Mouse (Mus musculus): ENCODE measurements at regions not wholly inside any gene's neighbourhood (a gene's known extent, or its start where the extent isn't known, plus 50 kb on each side); places are given as distances from the start of the nearest gene placed in this dataset.

DNA sequence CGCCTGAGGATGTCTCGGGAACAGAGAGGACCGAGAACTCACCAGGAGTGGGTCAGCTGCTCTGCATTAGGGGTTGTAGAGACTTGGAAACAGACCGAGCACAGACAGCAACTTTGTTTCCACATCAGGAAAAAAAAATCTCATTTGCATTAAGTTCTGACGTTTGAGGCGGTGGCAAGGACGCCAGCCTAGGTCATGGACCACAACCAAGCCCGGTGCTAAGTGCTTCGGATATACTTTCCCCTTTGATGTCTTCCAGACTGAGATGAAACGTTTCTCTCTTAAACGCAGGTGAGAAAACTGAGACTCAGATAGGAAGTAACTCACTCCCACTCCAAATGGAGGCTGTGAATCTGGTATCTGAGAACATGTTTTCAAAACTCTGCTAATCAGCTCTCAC, 169.9 kb downstream of the Fam43a start:
- no peak for DNase-seq (ENCODE audit: extremely low read depth, low read depth, low spot score)

GRCm38 (mm10) chr16:30772802-30773201, 173.3 kb downstream of the Fam43a start:
- no peak for DNase-seq (ENCODE audit: extremely low read depth, low read depth, low spot score)

DNA sequence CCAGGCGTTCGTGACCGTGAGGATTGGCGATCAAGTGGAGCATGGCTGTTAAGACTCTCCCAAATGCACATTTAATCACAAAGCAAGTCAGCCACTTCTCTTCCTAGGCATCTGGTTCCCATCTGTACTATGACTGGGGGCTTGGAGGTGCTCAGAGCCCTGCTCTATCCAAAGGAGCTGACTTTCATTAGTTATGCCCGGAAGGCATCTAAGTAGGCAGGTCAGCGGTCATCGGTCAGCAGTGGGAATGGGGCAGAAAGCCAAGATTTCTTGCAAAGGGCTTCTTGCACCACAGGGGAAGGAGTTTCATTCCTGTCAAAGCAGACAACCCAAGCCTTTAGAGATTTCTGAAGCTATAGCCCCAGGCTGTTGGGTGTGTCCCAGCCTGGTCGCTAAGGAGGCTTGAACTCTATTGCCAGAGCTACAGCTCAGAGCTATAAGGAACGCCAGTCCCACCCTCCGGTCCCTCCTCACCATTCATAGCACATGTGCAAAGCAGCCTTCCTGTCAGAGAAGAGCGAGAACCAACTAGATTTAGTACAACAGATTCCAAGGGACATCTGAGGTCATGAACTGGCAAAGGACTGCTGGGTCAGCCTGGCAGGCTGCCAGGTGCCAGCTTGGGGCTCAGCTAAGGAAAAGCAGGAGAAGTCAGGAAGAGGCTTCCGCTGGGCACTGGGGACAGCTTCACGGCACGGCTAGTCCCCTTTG, 175.6 kb downstream of the Fam43a start:
- DNase-seq (ENCODE audit: extremely low read depth, low read depth, low spot score) = no peak

- DNase-seq (ENCODE audit: extremely low read depth, low read depth, low spot score) = no peak
Measured at GRCm38 (mm10) chr16:30775740-30776700, 176.5 kb downstream of the Fam43a start.

DNA sequence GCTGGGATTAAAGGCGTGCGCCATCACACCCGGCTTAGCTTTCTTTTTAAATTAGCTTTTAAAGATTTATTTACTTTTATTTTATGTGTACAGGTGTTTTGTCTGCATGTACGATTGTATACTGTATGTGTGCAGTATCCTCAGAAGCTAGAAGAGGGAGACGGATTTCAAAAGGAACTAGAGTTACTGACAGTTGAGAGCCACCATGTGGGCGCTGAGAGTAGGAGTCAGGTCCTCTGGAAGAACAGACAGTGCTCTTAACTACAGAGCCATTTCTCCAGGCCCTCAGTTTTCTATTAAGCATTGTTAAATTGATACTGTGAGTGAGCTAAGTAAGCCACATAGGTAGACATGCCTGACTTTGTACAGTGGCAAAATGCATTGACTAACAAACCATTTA, 177.9 kb downstream of the Fam43a start:
- no peak for DNase-seq (ENCODE audit: extremely low read depth, low read depth, low spot score)

DNA sequence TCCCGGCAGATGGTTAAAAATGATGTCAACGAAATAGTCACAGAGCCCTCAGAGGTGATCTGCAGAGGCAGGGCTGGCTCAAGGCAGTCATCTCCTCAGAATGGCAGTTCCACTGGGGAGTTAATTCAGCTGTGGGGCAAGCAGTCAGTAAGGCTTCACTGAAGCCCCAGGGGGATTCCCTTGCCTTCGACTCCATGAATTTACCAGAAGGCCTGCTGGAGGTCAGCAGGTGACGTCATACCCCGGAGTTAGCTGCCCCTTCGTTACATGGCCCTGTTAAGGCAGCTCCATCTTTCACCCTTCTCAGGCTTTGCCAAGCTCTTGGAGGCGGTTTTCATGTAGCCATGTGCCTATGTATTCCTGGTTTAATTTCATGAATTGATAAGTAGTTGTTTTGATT, 178.6 kb downstream of the Fam43a start:
- no peak for DNase-seq (ENCODE audit: extremely low read depth, low read depth, low spot score)

DNA sequence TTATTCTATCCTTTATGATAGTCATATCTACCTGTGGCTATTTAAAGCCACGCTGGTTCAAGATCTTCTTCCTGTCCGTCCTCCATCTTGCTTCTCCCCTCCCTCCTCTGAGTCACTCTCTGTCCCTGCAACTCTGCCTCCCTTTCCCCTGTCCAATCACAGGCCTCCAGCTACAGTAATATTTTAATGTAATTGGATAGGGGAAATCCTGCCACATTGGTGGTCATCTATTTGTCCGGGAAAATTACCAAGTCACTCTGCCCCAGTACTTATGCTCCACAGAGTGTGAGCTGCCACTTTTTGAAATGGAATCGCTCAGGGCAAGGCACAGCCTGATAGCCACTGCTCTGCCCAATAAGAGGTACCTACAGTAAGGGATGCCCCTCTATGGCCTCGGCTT, 179.4 kb downstream of the Fam43a start:
- DNase-seq (ENCODE audit: extremely low read depth, low read depth, low spot score) = no peak

GRCm38 (mm10) chr16:30784261-30784660, 184.7 kb downstream of the Fam43a start:
- DNase-seq (ENCODE audit: extremely low read depth, low read depth, low spot score) = no peak

GRCm38 (mm10) chr16:30784949-30785348, 185.4 kb downstream of the Fam43a start:
- no peak for DNase-seq (ENCODE audit: extremely low read depth, low read depth, low spot score)

DNA sequence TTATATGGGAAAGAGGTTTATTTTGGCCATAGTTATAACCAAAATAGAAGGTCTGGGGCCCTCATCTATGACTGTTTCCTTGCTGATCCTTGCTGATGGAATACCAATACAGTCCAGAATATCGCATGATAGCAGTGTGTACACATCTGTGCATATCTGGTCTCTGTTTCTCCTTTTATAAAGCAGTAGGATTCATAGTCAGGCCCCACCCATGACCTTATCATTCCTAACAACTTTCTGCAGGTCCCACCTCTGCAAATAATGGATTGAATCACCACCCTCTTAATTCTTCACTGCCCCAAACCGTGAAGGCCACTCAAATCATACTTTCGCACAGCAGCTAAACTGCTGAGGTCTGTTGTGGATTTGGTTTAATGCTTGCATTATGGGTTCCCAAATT, 186.5 kb downstream of the Fam43a start:
- DNase-seq (ENCODE audit: extremely low read depth, low read depth, low spot score) = no peak

DNA sequence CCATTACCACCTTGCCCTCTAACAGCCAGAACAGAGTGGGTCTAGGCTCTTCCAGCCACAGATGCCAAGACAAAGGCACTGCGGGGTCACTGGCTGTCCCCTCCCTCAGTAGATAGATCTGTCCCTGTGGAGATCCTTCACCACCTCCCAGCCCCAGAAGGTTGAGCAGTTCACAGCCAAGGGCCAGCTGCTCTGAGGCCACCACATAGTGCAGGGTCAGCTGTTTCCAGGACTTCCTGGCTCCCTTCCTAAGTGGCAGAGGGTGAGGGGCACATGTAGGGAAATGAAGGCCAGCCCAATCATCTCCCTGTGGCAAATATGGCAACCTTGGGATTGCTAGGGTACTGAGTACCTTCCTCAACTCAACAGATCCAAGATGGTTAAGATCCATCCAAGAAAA, 187.8 kb downstream of the Fam43a start:
- no peak for DNase-seq (ENCODE audit: extremely low read depth, low read depth, low spot score)

DNA sequence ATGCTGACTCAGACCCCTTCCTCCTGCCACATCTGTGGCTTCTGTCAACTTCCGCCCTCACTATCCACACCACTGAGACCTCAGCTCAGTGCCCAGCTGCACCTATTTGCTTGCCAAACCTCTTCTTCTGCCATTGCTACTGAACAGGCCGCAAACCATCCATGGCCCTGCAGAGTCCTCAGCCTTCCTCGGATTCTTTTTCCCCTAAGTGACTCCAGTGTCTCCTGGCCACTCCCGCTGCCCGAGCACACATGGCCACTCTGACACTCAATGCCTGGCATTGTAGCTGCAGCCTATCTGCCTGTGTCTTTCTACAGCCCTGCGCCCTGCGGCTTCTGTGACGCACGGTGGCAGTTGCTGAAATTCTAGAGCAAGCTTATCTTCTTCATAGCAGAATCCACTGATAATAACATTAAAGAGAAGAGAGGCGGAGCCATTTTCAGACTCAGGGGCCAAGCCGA, 188.8 kb downstream of the Fam43a start:
- DNase-seq (ENCODE audit: extremely low read depth, low read depth, low spot score) = no peak

GRCm38 (mm10) chr16:30788944-30789781, 189.6 kb downstream of the Fam43a start:
- DNase-seq (ENCODE audit: extremely low read depth, low read depth, low spot score) = no peak

- DNase-seq (ENCODE audit: extremely low read depth, low read depth, low spot score) = no peak
Measured at GRCm38 (mm10) chr16:30790036-30790435, 190.5 kb downstream of the Fam43a start.

- DNase-seq (ENCODE audit: extremely low read depth, low read depth, low spot score) = no peak
Measured at GRCm38 (mm10) chr16:30790551-30791001, 191.1 kb downstream of the Fam43a start.

DNA sequence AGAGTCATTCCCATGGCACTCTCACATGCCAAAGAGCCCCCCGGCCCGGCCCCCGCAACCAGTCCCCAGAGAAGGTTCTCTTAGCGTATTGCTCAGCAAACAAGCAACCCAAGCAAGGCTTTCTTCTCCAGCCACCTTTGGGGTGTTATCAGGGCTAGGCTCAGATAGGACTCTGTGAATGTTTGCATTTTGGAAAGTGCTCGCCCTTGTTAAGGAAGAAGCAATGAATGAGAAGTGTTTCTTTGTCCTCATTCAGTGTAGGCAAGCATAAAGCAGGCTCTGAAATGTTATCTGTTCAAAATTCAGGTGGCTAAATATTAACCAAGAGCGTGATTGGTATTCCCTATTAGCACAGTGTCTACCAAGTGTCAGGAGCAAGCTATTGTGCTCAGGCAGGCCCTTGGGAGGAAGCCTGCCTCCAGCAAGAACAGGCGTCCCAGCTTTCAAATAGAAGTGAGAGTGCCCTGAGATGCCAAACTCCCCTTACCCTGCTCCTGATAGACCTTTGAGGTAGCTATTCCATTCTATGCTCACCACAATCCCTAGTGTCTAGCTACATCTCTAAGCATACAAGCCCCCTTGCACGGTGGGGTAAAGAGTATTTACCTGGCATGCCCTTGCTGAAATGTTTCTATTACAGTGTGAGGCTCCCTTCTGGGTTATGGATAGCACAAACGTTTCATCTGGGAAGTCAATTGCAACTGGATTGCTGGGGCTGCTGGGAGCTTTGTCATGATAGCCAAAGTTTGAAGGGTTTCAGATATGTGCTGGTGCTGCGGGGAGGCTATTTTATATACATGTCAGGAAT, 191.7 kb downstream of the Fam43a start:
- no peak for DNase-seq (ENCODE audit: extremely low read depth, low read depth, low spot score)

DNA sequence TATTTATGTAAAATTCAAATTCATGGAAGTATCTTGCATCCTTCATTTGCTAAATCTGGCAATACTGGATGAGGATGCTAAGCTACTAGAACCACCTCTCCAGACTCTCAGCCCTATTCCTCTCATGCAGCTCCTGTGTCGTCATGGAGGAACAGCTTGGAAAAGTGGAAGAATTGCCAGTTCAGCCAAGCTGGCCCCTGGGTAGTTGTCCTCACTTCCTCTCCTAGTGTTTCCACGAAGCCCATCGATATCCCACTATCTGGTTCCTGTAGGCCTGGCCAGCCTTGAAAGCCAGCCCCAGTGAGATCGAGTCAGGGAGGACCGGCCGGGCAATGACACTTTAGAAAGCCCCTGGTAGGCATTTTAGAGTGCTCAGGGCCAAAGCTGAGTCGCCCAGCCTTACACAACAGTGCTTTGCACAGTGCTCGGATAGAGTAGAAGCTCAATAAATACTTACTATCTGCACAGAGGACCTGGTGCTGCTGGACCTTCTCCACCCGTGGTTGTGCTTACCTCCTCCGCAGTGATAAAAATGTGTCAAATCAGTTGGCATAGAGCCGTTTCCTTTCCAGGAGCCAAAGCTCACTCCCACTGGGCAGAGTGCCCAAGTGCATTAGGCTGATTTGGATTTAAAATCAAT, 193.3 kb downstream of the Fam43a start:
- no peak for DNase-seq (ENCODE audit: extremely low read depth, low read depth, low spot score)

DNA sequence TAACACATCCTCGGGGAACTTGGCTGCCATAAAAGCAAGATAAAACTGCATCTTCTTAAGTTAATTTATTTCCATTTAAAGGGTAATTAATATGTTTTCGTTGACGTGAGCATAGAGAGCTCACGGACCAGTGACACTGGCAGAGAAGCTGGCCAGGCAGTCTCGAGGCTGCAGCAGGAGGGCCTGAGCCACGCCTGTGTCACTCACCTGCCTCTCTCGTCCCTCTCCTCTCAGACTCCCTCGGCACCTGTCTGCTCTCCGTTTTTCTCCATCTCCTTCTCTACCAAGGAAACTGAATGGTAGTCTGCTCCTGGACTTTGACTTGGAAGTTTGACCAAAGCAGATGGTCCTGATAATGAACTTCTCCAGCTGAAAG, 193.8 kb downstream of the Fam43a start:
- DNase-seq (ENCODE audit: extremely low read depth, low read depth, low spot score) = no peak

DNA sequence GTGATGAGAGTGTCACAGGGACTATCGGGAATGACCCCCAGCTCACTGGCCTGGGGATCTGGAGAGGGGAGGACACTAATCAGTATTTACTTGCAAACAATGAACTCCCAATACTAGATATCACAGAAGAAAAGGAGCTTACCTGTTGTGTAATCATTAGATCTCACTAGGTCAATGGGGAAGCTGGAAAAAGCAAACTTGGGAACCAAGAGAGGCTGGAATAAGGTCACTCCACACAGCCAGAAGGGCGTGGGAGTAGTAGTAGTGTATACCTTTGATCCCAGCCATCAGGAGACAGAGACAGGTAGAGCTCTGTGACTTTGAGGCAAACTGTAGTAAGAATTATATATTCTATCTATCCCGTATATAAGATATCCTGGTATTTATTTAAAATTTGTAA, 194.3 kb downstream of the Fam43a start:
- DNase-seq (ENCODE audit: extremely low read depth, low read depth, low spot score) = no peak

DNA sequence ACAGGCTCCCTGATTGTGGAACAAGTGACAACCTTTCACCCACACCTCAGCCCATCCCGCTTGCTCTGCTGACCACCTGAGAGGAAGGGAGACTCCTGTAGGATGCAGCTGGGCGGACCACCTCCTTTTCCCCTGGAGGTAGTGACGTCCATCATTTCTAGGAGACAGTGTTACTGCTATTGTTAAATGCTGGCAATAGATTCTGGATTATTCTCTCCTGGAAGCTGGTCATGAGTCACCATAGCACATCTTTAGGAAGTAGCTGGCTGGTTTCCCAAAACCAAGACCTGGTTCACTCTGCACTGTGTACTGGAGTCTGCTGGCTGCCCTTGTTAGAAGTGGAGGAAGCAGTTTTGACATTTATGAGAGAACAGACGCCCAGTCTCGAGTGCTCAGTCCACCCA, 196.0 kb downstream of the Fam43a start:
- DNase-seq (ENCODE audit: extremely low read depth, low read depth, low spot score) = no peak

All from fat pad, adult 2 months (tissue).